Comparison of ENCODE assay signal across 11 mouse cellular contexts in the genomic region with DNA sequence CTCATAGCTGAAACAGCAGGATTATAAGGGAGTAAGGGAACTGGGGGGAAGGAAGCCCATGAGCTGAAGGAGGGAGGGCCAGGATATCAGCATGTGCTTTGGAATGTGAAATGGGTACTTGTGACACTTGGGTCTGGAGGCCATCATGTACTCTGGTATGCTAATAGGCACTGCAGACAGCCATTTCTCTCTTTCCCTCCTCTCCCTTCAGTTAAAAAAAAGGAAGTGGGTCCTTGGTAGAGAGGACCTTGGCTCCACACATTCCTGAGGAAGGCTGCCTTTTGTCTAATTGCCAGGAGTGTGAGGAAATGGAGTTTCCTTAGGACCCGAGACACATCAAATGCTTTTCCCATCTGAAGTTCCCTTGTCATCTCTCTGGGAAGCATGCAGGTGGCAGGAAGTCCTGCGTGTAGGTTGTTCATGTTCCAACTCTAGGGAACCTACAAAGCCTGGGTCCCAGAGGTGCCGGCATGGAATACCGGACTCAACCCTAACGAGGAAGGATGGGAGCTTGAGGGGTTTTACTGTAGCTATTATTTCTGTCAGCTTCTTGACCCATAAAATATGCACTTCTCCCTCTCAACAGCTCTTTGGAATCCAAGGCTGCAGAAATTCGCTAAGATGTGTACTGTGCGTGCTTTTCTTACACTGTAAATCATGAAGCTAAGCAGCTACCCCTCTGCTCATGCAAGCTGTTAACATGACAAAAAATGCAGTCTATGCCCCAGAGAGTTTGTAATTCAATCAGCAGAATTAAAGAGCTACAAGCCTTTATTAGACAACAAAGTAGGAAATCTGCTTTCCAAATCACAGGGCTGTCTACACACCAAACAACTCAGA.
DNase-seq lines count a peak whose midpoint lies in the region; ATAC-seq and TF ChIP-seq lines count a peak whose summit lies in the region.
"Had no signal": no experiment of that assay in that cellular context is flagged by ENCODE, and none has a peak within 500 bp of the region (broad histone marks: within the 10 kb centered on the region; RNA-seq: fewer than 3 reads in every experiment).

No protein-coding gene starts in this region.

- H3K27ac ChIP-seq in heart, adult 2 months = peak overlapping the region; percentile 31
- H3K27ac ChIP-seq in heart, embryonic 14.5 days (replicated peaks in 1 of 2; ENCODE audit: control insufficient read depth in 1 of 2, insufficient read depth in 1 of 2, low read depth in 2 of 2, low read length in 2 of 2) = peak overlapping the region; percentile 6 to 61
- peak overlapping the region; percentile 83 for H3K27ac ChIP-seq in lung, embryonic 16.5 days (ENCODE audit: low read length)
- H3K27ac ChIP-seq: embryonic facial prominence, embryonic 13.5 days; neural tube, embryonic 12.5 days had no signal

- H3K36me3 ChIP-seq in heart, adult 2 months (ENCODE audit: control insufficient read depth, insufficient read depth, low read length) = no peaks in the 10 kb centered on the region
- no peaks in the 10 kb centered on the region for H3K36me3 ChIP-seq in megakaryocyte, embryonic 14.5 days (replicated peaks; ENCODE audit: low read length)
- H3K36me3 ChIP-seq in heart, embryonic 14.5 days (ENCODE audit: control insufficient read depth, insufficient read depth, low read length) = no peaks in the 10 kb centered on the region
- H3K36me3 ChIP-seq in lung, embryonic 16.5 days (ENCODE audit: control insufficient read depth, insufficient read depth, low read length) = no peaks in the 10 kb centered on the region
- H3K36me3 ChIP-seq: embryonic facial prominence, embryonic 13.5 days; neural tube, embryonic 12.5 days had no signal

- TF ChIP-seq EP300 in heart, adult 2 months (IDR thresholded peaks at IDR 0.05; ENCODE audit: insufficient read depth, low read depth, low read length) = no peak

- no peak for DNase-seq in heart, adult 2 months
- no peak for DNase-seq in heart, postnatal 4 days
- DNase-seq in gastrocnemius, postnatal 4 days (ENCODE audit: low spot score in 2 of 2) = no peak
- DNase-seq in left cerebral cortex, adult 8-10 months (ENCODE audit: low spot score in 2 of 2) = no peak
- DNase-seq: gastrocnemius, postnatal 36 days had no signal

- no peak overlapping the region for H3K4me3 ChIP-seq in heart, adult 2 months
- H3K4me3 ChIP-seq in megakaryocyte, embryonic 14.5 days (replicated peaks) = peak overlapping the region; percentile 3
- H3K4me3 ChIP-seq in heart, embryonic 14.5 days (ENCODE audit: control insufficient read depth in 1 of 2, insufficient read depth in 1 of 2, low read depth in 1 of 2, low read length in 2 of 2) = no peak overlapping the region
- H3K4me3 ChIP-seq in lung, embryonic 16.5 days (ENCODE audit: low read length) = no peak overlapping the region
- H3K4me3 ChIP-seq: embryonic facial prominence, embryonic 13.5 days; neural tube, embryonic 12.5 days had no signal

- H3K9me3 ChIP-seq in megakaryocyte, embryonic 14.5 days = no peaks in the 10 kb centered on the region
- H3K9me3 ChIP-seq in heart, embryonic 14.5 days (ENCODE audit: control insufficient read depth, low read length) = no peaks in the 10 kb centered on the region
- no peaks in the 10 kb centered on the region for H3K9me3 ChIP-seq in lung, embryonic 16.5 days (ENCODE audit: control insufficient read depth, low read length)
- H3K9me3 ChIP-seq: embryonic facial prominence, embryonic 13.5 days; neural tube, embryonic 12.5 days had no signal

- ATAC-seq in megakaryocyte, adult 5-6 weeks (ENCODE audit: poor library complexity, severe bottlenecking) = no peak
- no peak for ATAC-seq in heart, embryonic 14.5 days (ENCODE audit: insufficient number of reproducible peaks, insufficient read depth, low FRiP score, low read depth)
- peak; percentile 88 for ATAC-seq in lung, embryonic 16.5 days (ENCODE audit: low read depth)

- WGBS in heart, adult 2 months = 36% methylated on average over 7 of the region's 7 CpGs
- 47% methylated on average over 7 of the region's 7 CpGs for whole genome bisulfite sequencing in heart, embryonic 14.5 days
- 40% methylated on average over 7 of the region's 7 CpGs for WGBS in lung, embryonic 16.5 days

- peaks cover 6% of the 10 kb centered on the region; the same call in 1 of the 2 replicates for H3K4me1 ChIP-seq in heart, adult 2 months (ENCODE audit: control insufficient read depth, insufficient read depth, low read length)
- H3K4me1 ChIP-seq in megakaryocyte, embryonic 14.5 days = peaks cover 85% of the 10 kb centered on the region
- peaks cover 22 to 31% of the 10 kb centered on the region in 2 experiments for H3K4me1 ChIP-seq in heart, embryonic 14.5 days (ENCODE audit: control insufficient read depth in 2 of 2, insufficient read depth in 2 of 2, low read length in 2 of 2)
- H3K4me1 ChIP-seq in lung, embryonic 16.5 days (replicated peaks; ENCODE audit: control insufficient read depth, insufficient read depth, low read length) = no peaks in the 10 kb centered on the region
- H3K4me1 ChIP-seq: embryonic facial prominence, embryonic 13.5 days; neural tube, embryonic 12.5 days had no signal

- no peak for TF ChIP-seq CTCF in heart, adult 2 months (IDR thresholded peaks at IDR 0.05)

- no peak for TF ChIP-seq POLR2A in heart, adult 2 months (IDR thresholded peaks at IDR 0.05; ENCODE audit: insufficient read depth, low read depth, low read length)

- no peaks in the 10 kb centered on the region for H3K27me3 ChIP-seq in heart, adult 2 months (ENCODE audit: control insufficient read depth, insufficient read depth, low read length)
- H3K27me3 ChIP-seq in megakaryocyte, embryonic 14.5 days (replicated peaks) = no peaks in the 10 kb centered on the region
- H3K27me3 ChIP-seq in heart, embryonic 14.5 days (ENCODE audit: control insufficient read depth, insufficient read depth, low read length) = no peaks in the 10 kb centered on the region
- no peaks in the 10 kb centered on the region for H3K27me3 ChIP-seq in lung, embryonic 16.5 days (ENCODE audit: control insufficient read depth, insufficient read depth, low read depth, low read length)
- H3K27me3 ChIP-seq: embryonic facial prominence, embryonic 13.5 days; neural tube, embryonic 12.5 days had no signal

- no peak overlapping the region for H3K9ac ChIP-seq in heart, adult 2 months (ENCODE audit: low read depth, low read length)
- H3K9ac ChIP-seq in heart, embryonic 14.5 days (ENCODE audit: low read length) = no peak overlapping the region
- H3K9ac ChIP-seq in lung, embryonic 16.5 days (ENCODE audit: low read length) = no peak overlapping the region
- H3K9ac ChIP-seq: embryonic facial prominence, embryonic 13.5 days; neural tube, embryonic 12.5 days had no signal

- intact Hi-C loops in heart, adult 2 months (cut with DNase I) = loop anchor here (5.0 kb wide), 1 partner anchor 72 kb away; no protein-coding TSS in a partner anchor

- H3K79me2 ChIP-seq in heart, adult 2 months (replicated peaks; ENCODE audit: control insufficient read depth, insufficient read depth, low read length) = no peaks in the 10 kb centered on the region

- no peak overlapping the region for H3K4me2 ChIP-seq in heart, embryonic 14.5 days (ENCODE audit: low read length)
- H3K4me2 ChIP-seq in lung, embryonic 16.5 days (ENCODE audit: low read depth, low read length) = peak overlapping the region; percentile 3; the same call in 1 of the 2 replicates
- H3K4me2 ChIP-seq: embryonic facial prominence, embryonic 13.5 days; neural tube, embryonic 12.5 days had no signal

Comparison
In these comparisons a context has a peak if more than half of its experiments do, and no peak if none do; other contexts are left out.
1. H3K27ac ChIP-seq: peak in every context shown above with its lines; median percentile 83 in lung, embryonic 16.5 days; 34 in heart, embryonic 14.5 days; 31 in heart, adult 2 months.